Mouse (Mus musculus): ENCODE measurements at regions not wholly inside any gene's neighbourhood (a gene's known extent, or its start where the extent isn't known, plus 50 kb on each side); places are given as distances from the start of the nearest gene placed in this dataset.
"Not testable (repeated sequence)": the region's sequence is repeated elsewhere in the genome, so short reads cannot be mapped to it uniquely, and the experiment has no call there.

- H3K9me3 ChIP-seq = no peaks in the 10 kb centered on the region
- no peaks in the 10 kb centered on the region for H3K36me3 ChIP-seq
- no peaks in the 10 kb centered on the region for H3K4me1 ChIP-seq
- no peak overlapping the region for H3K27ac ChIP-seq
- H3K9ac ChIP-seq = no peak overlapping the region
- ATAC-seq (ENCODE audit: insufficient read depth, low FRiP score, low read depth) = no peak
- no peak overlapping the region for H3K4me2 ChIP-seq
- no peaks in the 10 kb centered on the region for H3K27me3 ChIP-seq (replicated peaks)
- 61% methylated on average over 6 of the region's 6 CpGs for WGBS
- no peak overlapping the region for H3K4me3 ChIP-seq (replicated peaks)
These were observed 1579.7 kb upstream of the G6pd2 start for GRCm38 (mm10) chr5:60228966-60229365.

DNA sequence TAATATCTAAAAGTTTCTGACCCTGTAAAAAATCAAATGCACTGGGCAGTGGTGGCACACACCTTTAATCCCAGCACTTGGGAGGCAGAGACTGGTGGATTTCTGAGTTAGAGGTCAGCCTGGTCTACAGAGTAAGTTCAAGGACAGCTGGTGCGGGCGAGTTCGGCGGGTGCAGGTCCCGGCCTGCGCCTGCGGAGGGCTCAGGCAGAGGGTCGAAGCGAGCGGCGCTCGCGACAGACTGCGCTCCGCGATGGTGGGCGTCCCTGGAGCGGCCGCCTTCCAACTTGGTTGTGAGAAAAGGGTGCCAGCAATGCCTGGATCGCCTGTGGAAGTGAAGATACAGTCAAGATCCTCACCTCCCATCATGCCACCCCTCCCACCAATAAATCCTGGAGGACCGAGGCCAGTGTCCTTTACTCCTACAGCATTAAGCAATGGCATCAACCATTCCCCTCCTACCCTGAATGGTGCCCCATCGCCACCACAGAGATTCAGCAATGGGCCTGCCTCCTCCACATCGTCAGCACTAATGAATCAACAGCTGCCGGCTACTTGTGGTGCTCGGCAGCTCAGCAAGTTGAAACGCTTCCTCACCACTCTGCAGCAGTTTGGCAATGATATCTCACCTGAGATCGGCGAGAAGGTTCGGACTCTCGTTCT is 1577.3 kb upstream of the G6pd2 start:
- not testable (repeated sequence) for H3K4me1 ChIP-seq; ATAC-seq (ENCODE audit: insufficient read depth, low FRiP score, low read depth); H3K36me3 ChIP-seq; H3K9ac ChIP-seq; H3K9me3 ChIP-seq; H3K27me3 ChIP-seq (replicated peaks); H3K4me3 ChIP-seq (replicated peaks); H3K27ac ChIP-seq
- peak overlapping the region; percentile 37 for H3K4me2 ChIP-seq
- 14% methylated on average over 30 of the region's 30 CpGs for WGBS

DNA sequence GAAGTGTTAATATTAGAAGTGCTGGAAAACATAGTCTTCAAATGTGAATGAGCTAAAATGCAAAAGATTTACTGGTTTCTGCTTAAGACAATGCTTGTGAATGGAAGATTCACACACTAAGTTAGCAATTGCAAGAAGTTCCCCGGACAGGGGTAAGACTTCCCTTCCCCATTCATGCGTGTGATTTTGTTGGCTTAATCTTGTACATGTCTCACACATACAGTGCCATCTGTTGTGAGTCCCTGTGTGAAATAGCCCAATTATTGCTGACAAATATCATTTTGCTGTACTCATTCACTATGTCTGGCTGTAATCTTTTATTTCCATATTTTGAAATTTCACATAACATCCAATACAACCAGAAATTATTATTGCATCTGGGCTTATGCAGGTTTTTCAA is 1564.4 kb upstream of the G6pd2 start:
- H3K4me3 ChIP-seq (replicated peaks) = no peak overlapping the region
- H3K9me3 ChIP-seq = no peaks in the 10 kb centered on the region
- no peaks in the 10 kb centered on the region for H3K36me3 ChIP-seq
- H3K9ac ChIP-seq = no peak overlapping the region
- H3K4me1 ChIP-seq = no peaks in the 10 kb centered on the region
- H3K4me2 ChIP-seq = no peak overlapping the region
- WGBS = 86% methylated on average over 2 of the region's 2 CpGs
- H3K27ac ChIP-seq = no peak overlapping the region
- no peak for ATAC-seq (ENCODE audit: insufficient read depth, low FRiP score, low read depth)
- H3K27me3 ChIP-seq (replicated peaks) = no peaks in the 10 kb centered on the region

GRCm38 (mm10) chr5:60276696-60277095 is 1531.9 kb upstream of the G6pd2 start:
- Histone ChIP-seq H3K27me3 (replicated peaks) (no peaks in the 10 kb centered on the region), H3K4me1 (no peaks in the 10 kb centered on the region), H3K36me3 (no peaks in the 10 kb centered on the region), H3K4me2 (no peak overlapping the region), H3K4me3 (replicated peaks) (no peak overlapping the region), H3K27ac (no peak overlapping the region), H3K9me3 (no peaks in the 10 kb centered on the region), H3K9ac (no peak overlapping the region)
- ATAC-seq (ENCODE audit: insufficient read depth, low FRiP score, low read depth) = no peak
- WGBS = 86% methylated on average over 2 of the region's 2 CpGs

Measured in stomach, embryonic 15.5 days (tissue).